Comparison of ENCODE assay signal across 8 mouse cellular contexts in the genomic region with DNA sequence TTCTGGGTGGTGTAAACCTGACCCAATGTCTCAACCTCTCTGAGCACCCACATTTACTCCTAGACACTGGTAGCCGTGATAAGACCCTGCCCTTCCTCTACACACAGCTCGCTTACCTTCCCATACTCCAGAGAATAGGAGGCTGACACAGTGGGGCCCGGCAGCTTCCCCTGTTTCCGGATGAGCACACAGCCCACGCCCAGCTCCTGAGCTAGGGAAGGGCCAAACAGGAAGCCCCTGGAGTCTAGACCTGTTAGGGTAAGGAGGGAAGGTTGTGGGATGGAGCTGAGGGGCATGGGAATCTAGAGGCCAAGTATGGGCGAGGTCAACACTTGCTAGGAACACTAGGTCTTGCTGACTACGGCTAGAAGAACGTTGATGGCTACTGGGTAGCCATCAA. TPM values are rescaled to one million over a fixed set of nuclear protein-coding genes. Genes with fewer than 3 reads are reported as not detected.
DNase-seq lines count a peak whose midpoint lies in the region; ATAC-seq and TF ChIP-seq lines count a peak whose summit lies in the region.

No protein-coding gene starts in this region.

- H3K4me1 ChIP-seq in embryonic facial prominence, embryonic 13.5 days = peaks cover 48% of the 10 kb centered on the region
- peaks cover 69% of the 10 kb centered on the region for H3K4me1 ChIP-seq in limb, embryonic 10.5 days
- peaks cover 55% of the 10 kb centered on the region for H3K4me1 ChIP-seq in neural tube, embryonic 13.5 days (replicated peaks)

- no peak for ATAC-seq in embryonic facial prominence, embryonic 13.5 days (ENCODE audit: insufficient number of reproducible peaks, insufficient read depth, low FRiP score, low TSS enrichment, low read depth)
- ATAC-seq in neural tube, embryonic 13.5 days (ENCODE audit: low read depth) = no peak

- peaks cover 51% of the 10 kb centered on the region for H3K36me3 ChIP-seq in embryonic facial prominence, embryonic 13.5 days
- peaks cover 51% of the 10 kb centered on the region for H3K36me3 ChIP-seq in limb, embryonic 10.5 days
- H3K36me3 ChIP-seq in neural tube, embryonic 13.5 days = peaks cover 26% of the 10 kb centered on the region

- H3K9ac ChIP-seq in embryonic facial prominence, embryonic 13.5 days = peak overlapping the region; percentile 93
- peak overlapping the region; percentile 82; the same call in 1 of the 2 replicates for H3K9ac ChIP-seq in neural tube, embryonic 13.5 days

- peak overlapping the region; percentile 90; the same call in 1 of the 2 replicates for H3K27ac ChIP-seq in layer of hippocampus, adult 2 months
- no peak overlapping the region for H3K27ac ChIP-seq in embryonic facial prominence, embryonic 13.5 days
- H3K27ac ChIP-seq in limb, embryonic 10.5 days = no peak overlapping the region; the same call in 1 of the 2 replicates
- H3K27ac ChIP-seq in neural tube, embryonic 13.5 days (replicated peaks) = no peak overlapping the region

- DNase-seq in layer of hippocampus, adult 2 months (ENCODE audit: low spot score in 2 of 2) = no peak
- no peak for DNase-seq in layer of hippocampus, postnatal 10 days (ENCODE audit: low spot score in 2 of 2)
- DNase-seq in limb, embryonic 10.5 days (ENCODE audit: low spot score) = no peak
- no peak for DNase-seq in frontal cortex, postnatal 14 days (ENCODE audit: low spot score in 2 of 2)
- no peak for DNase-seq in spleen, adult 18-20 months
- DNase-seq in cerebellum, adult 8-10 months = no peak

- H3K9me3 ChIP-seq in embryonic facial prominence, embryonic 13.5 days = no peaks in the 10 kb centered on the region
- H3K9me3 ChIP-seq in limb, embryonic 10.5 days (replicated peaks) = no peaks in the 10 kb centered on the region
- no peaks in the 10 kb centered on the region for H3K9me3 ChIP-seq in neural tube, embryonic 13.5 days

- no peak for TF ChIP-seq CTCF in layer of hippocampus, adult 2 months (conservative IDR thresholded peaks at IDR 0.05)

- H3K4me3 ChIP-seq in layer of hippocampus, adult 2 months = peak overlapping the region; percentile 88
- H3K4me3 ChIP-seq in embryonic facial prominence, embryonic 13.5 days = peak overlapping the region; percentile 71
- H3K4me3 ChIP-seq in limb, embryonic 10.5 days = peak overlapping the region; percentile 71
- H3K4me3 ChIP-seq in neural tube, embryonic 13.5 days = peak overlapping the region; percentile 60

- H3K27me3 ChIP-seq in embryonic facial prominence, embryonic 13.5 days = no peaks in the 10 kb centered on the region
- H3K27me3 ChIP-seq in limb, embryonic 10.5 days (ENCODE audit: low read depth, poor library complexity, severe bottlenecking) = no peaks in the 10 kb centered on the region
- no peaks in the 10 kb centered on the region for H3K27me3 ChIP-seq in neural tube, embryonic 13.5 days

- WGBS in embryonic facial prominence, embryonic 13.5 days = 72% methylated on average over 8 of the region's 8 CpGs
- WGBS in limb, embryonic 10.5 days = 80% methylated on average over 8 of the region's 8 CpGs
- 77% methylated on average over 8 of the region's 8 CpGs for WGBS in neural tube, embryonic 13.5 days

- peak overlapping the region; percentile 88 for H3K4me2 ChIP-seq in embryonic facial prominence, embryonic 13.5 days
- peak overlapping the region; percentile 80 for H3K4me2 ChIP-seq in neural tube, embryonic 13.5 days

RNA-seq across cellular contexts. Expression of a gene that starts 1.4 kb away (rescaled TPM):
- total RNA-seq in layer of hippocampus, adult 2 months (2021) = 10 to 100 TPM; 60.7 to 62.3 TPM
- 10 to 100 TPM; 91.6 to 94.0 TPM for total RNA-seq in layer of hippocampus, postnatal 10 days (2021)
- polyA plus RNA-seq in embryonic facial prominence, embryonic 13.5 days (2015; fragmentation: Nextera tagmentation; extraction: Ambion mirVana) = 296 and 355 TPM in 2 replicates
- polyA plus RNA-seq in limb, embryonic 10.5 days (2016; fragmentation: Nextera tagmentation; extraction: Ambion mirVana) = 285 and 308 TPM in 2 replicates
- polyA plus RNA-seq in neural tube, embryonic 13.5 days (2015; fragmentation: Nextera tagmentation; extraction: Ambion mirVana) = 133 and 161 TPM in 2 replicates

RNA-seq across cellular contexts. Expression of a gene that starts 7.5 kb away (rescaled TPM):
- total RNA-seq in layer of hippocampus, adult 2 months (2021) = 1 to 10 TPM; 1.3 to 1.6 TPM
- 1 to 10 TPM; 3.0 to 5.0 TPM for total RNA-seq in layer of hippocampus, postnatal 10 days (2021)
- polyA plus RNA-seq in embryonic facial prominence, embryonic 13.5 days (2015; fragmentation: Nextera tagmentation; extraction: Ambion mirVana) = 34.3 and 39.6 TPM in 2 replicates
- 68.9 and 75.6 TPM in 2 replicates for polyA plus RNA-seq in limb, embryonic 10.5 days (2016; fragmentation: Nextera tagmentation; extraction: Ambion mirVana)
- polyA plus RNA-seq in neural tube, embryonic 13.5 days (2015; fragmentation: Nextera tagmentation; extraction: Ambion mirVana) = 7.3 and 9.2 TPM in 2 replicates

RNA-seq across cellular contexts. Expression of a gene that starts 24.2 kb away (rescaled TPM):
- total RNA-seq in layer of hippocampus, adult 2 months (2021) = 1 to 10 TPM; 3.1 to 5.5 TPM
- 1 to 10 TPM; 8.2 to 8.9 TPM for total RNA-seq in layer of hippocampus, postnatal 10 days (2021)
- 8.4 and 16.2 TPM in 2 replicates for polyA plus RNA-seq in embryonic facial prominence, embryonic 13.5 days (2015; fragmentation: Nextera tagmentation; extraction: Ambion mirVana)
- polyA plus RNA-seq in limb, embryonic 10.5 days (2016; fragmentation: Nextera tagmentation; extraction: Ambion mirVana) = 10.7 and 11.8 TPM in 2 replicates
- polyA plus RNA-seq in neural tube, embryonic 13.5 days (2015; fragmentation: Nextera tagmentation; extraction: Ambion mirVana) = 3.2 and 6.2 TPM in 2 replicates

RNA-seq across cellular contexts. Expression of a gene that starts 36.0 kb away (rescaled TPM):
- 10 to 100 TPM; 11.8 to 13.9 TPM for total RNA-seq in layer of hippocampus, adult 2 months (2021)
- total RNA-seq in layer of hippocampus, postnatal 10 days (2021) = 10 to 100 TPM; 10.6 to 10.7 TPM
- 7.5 and 7.6 TPM in 2 replicates for polyA plus RNA-seq in embryonic facial prominence, embryonic 13.5 days (2015; fragmentation: Nextera tagmentation; extraction: Ambion mirVana)
- 4.0 and 5.7 TPM in 2 replicates for polyA plus RNA-seq in limb, embryonic 10.5 days (2016; fragmentation: Nextera tagmentation; extraction: Ambion mirVana)
- 5.5 and 6.5 TPM in 2 replicates for polyA plus RNA-seq in neural tube, embryonic 13.5 days (2015; fragmentation: Nextera tagmentation; extraction: Ambion mirVana)

RNA-seq across cellular contexts. Expression of a gene that starts 36.2 kb away (rescaled TPM):
- total RNA-seq in layer of hippocampus, adult 2 months (2021) = 10 to 100 TPM; 77.3 to 88.6 TPM
- total RNA-seq in layer of hippocampus, postnatal 10 days (2021) = 10 to 100 TPM; 75.6 to 79.9 TPM
- 53.0 and 57.7 TPM in 2 replicates for polyA plus RNA-seq in embryonic facial prominence, embryonic 13.5 days (2015; fragmentation: Nextera tagmentation; extraction: Ambion mirVana)
- 49.4 and 51.5 TPM in 2 replicates for polyA plus RNA-seq in limb, embryonic 10.5 days (2016; fragmentation: Nextera tagmentation; extraction: Ambion mirVana)
- 84.7 and 101 TPM in 2 replicates for polyA plus RNA-seq in neural tube, embryonic 13.5 days (2015; fragmentation: Nextera tagmentation; extraction: Ambion mirVana)
